Mouse (Mus musculus) effector memory CD4-positive, alpha-beta T cell, adult 5 months (primary cell): ENCODE measurements around the gene Trh. TPM values are rescaled to one million over a fixed set of nuclear protein-coding genes. Genes with fewer than 3 reads are reported as not detected.

Source experiments
- polyA plus RNA-seq: library from polyadenylated mRNA; unstranded; fragments of 100-300 nt; shearing (Covaris generic); gene quantifications from one replicate; pipeline ENCODE4 v1.2.1, GENCODE M21; 2017

Trh gene
- polyA plus RNA-seq = not detected

GRCm38 (mm10) chr6:92244591-92244990, at the start of gene Trh:
Gene Trh, minus strand, starts transcription at chr6:92244650.

DNA sequence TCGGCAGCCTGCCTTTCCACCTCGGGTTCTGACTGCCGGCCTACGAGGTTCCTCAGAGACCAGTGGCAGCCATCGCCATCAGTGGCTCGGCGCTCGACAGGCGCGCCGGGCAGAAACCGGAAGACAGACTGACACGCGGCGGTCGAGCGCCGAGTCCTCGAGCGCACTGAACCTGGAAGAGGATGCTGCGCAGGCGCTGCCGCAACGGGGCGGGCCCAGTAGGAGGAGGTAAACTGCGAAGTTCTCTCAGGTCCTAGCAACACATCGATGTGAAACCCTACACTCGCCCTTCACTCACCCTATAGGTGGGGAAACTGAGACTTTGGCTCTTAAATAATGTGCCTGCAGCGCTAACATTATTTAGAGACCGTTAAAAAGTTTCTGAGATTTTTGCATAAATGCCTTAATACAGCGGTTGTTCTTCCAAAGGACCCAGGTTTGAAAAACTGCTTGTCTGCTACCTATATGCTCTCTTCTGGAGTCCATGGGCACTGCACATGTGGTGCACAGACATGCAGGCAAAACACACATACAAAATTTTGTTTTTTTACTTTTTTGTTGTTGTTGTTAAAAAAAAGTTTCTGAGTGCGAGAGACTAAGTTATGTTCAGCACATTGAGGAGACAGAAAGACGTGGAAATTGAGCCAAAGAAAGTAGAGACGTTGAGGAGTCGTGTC, 29.5 kb downstream of the Trh start, which contains the start of gene Rbsn:
TSS of gene Rbsn (minus strand) at position 153 of the 677 bp plus-strand sequence.

Other genes with a start within 250 kb of the Trh start
- gene Nr2c2, start 153.3 kb downstream of the Trh start, polyA plus RNA-seq = 79.7 TPM
- 27.6 TPM for gene Mrps25, start 60.6 kb downstream of the Trh start, polyA plus RNA-seq
- gene Rbsn, start 29.7 kb downstream of the Trh start, polyA plus RNA-seq = 17.2 TPM